Mouse (Mus musculus) bone marrow, adult 2 months (tissue): ENCODE data around the gene Slamf9. TPM values are rescaled to one million over a fixed set of nuclear protein-coding genes. Genes with fewer than 3 reads are reported as not detected.

Source experiments
- H3K27ac ChIP-seq: fragments of 200-500 bp; 2 replicates; pipeline ENCODE4 v1.5.1; 2012; ENCODE audit warnings: low read depth, mild to moderate bottlenecking, control low read depth, inconsistent platforms, low read length; ENCODE audit not compliant: control insufficient read depth, poor library complexity, insufficient read depth
- H3K4me1 ChIP-seq: fragments of 200-500 bp; 2 replicates; pipeline ENCODE4 v1.6.1; 2011; ENCODE audit warnings: low read length; ENCODE audit not compliant: control insufficient read depth, insufficient read depth
- H3K4me3 ChIP-seq: fragments of 200-500 bp; replicated peaks from 2 replicates; pipeline ENCODE3; 2011; ENCODE audit warnings: mild to moderate bottlenecking, low read depth, low read length, control low read depth; ENCODE audit not compliant: control insufficient read depth
- CTCF ChIP-seq: fragments of 200-500 bp; IDR thresholded peaks from 2 replicates; pipeline ENCODE4 v1.5.1; 2011; ENCODE audit warnings: low read length, control low read depth; ENCODE audit not compliant: control insufficient read depth, insufficient read depth
- POLR2A ChIP-seq: fragments of 200-500 bp; IDR thresholded peaks from 2 replicates; pipeline ENCODE4 v1.6.1; 2011; ENCODE audit warnings: low read depth, mild to moderate bottlenecking, control low read depth, low read length, borderline replicate concordance; ENCODE audit not compliant: control insufficient read depth
- WGBS: fragments of 180-500 bp; shearing (Covaris S2); methylation state at CpG from one replicate; pipeline ENCODE4 v1.1.7; 2018; 5-methylcytosine and 5-hydroxymethylcytosine counted together
- polyA plus RNA-seq: library from polyadenylated mRNA; stranded (reverse); fragments of >200 nt; gene quantifications from 2 replicates; pipeline ENCODE4 v1.2.4, GENCODE M21; 2011; ENCODE audit warnings: low replicate concordance; ENCODE audit not compliant: missing spikeins, insufficient read depth, insufficient read length

Slamf9 gene
- polyA plus RNA-seq, 1 experiment = 5.4 TPM

GRCm38 (mm10) chr1:172486651-172487050 is 11.5 kb downstream of the Slamf9 start:
- H3K27ac ChIP-seq = no peak overlapping the region
- no peak for TF ChIP-seq CTCF
- TF ChIP-seq POLR2A = no peak
- H3K4me3 ChIP-seq = no peak overlapping the region
- 80% methylated on average over 5 of the region's 5 CpGs for WGBS
- peaks cover 1% of the 10 kb centered on the region; the same call in 1 of the 2 replicates for H3K4me1 ChIP-seq

- Histone ChIP-seq H3K4me1 (peaks cover 1% of the 10 kb centered on the region; the same call in 1 of the 2 replicates), H3K27ac (no peak overlapping the region), H3K4me3 (no peak overlapping the region)
- no peak for TF ChIP-seq CTCF
- 74% methylated on average over 4 of the region's 4 CpGs for WGBS
Observed at GRCm38 (mm10) chr1:172487859-172488258, 12.7 kb downstream of the Slamf9 start.

DNA sequence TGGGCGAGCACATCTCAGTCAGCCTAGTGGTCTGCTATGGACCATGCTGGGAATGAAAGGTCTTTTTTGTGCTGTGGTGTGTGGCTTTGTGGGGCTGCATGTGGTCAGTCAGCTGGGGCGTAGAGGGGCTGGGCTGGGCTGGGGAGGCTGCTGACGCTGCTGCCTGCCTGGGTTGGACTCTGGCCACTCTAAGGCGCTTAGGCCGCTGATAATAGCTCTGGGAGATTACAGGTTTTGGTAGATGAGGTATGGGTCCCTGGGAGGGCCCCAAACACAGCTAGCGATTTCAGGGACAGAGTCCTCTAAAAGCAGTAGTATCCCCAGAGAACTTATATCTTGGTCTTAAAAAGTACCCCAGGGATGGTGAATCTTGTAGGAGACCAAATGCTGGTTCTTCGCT is 13.7 kb downstream of the Slamf9 start:
- Histone ChIP-seq H3K27ac (no peak overlapping the region), H3K4me3 (no peak overlapping the region), H3K4me1 (peaks cover 1% of the 10 kb centered on the region; the same call in 1 of the 2 replicates)
- no peak for TF ChIP-seq POLR2A
- TF ChIP-seq CTCF = no peak
- WGBS = 68% methylated on average over 7 of the region's 7 CpGs

DNA sequence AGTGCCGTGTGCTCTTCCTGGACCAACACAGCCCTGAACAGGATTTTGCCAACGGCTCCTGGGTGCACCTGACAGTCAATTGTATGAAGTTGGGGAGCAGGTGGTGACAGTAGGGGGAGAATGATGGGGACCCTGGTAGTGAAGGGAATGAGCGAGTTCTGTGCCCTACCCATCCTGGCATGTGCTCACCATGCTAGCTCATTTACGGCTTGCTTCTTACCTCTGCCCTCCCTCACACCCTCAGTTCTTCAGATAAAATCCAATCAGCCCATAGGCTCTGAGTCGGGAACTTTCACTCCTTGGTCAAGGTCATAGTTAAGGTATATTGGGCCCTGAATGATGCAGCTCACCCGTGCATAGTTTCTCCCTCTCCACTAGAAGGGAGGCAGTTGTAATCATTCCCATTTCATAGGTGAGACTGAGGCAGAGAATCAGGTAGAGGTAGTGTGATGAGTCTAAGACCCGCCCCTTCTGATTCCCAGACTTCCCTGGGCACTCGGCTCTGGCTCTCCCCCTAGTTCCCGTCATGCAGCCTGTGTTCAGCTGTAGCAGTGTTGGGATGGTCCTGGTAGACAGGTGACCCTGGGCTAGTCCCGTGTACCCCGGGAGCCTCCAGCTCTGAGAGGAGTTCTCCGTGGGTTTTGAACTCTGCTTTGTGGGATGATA is 14.6 kb downstream of the Slamf9 start:
- Histone ChIP-seq H3K27ac (no peak overlapping the region), H3K4me3 (no peak overlapping the region), H3K4me1 (peaks cover 1% of the 10 kb centered on the region; the same call in 1 of the 2 replicates)
- TF ChIP-seq CTCF (no peak), POLR2A (no peak)
- WGBS = 66% methylated on average over 12 of the region's 12 CpGs

- no peak overlapping the region for H3K27ac ChIP-seq
- H3K4me1 ChIP-seq = peaks cover 1% of the 10 kb centered on the region; the same call in 1 of the 2 replicates
- WGBS = 23% methylated on average over 10 of the region's 10 CpGs
- no peak overlapping the region for H3K4me3 ChIP-seq
- TF ChIP-seq CTCF (peak; percentile 95), POLR2A (no peak)
Observed at GRCm38 (mm10) chr1:172490261-172490661, 15.1 kb downstream of the Slamf9 start.

DNA sequence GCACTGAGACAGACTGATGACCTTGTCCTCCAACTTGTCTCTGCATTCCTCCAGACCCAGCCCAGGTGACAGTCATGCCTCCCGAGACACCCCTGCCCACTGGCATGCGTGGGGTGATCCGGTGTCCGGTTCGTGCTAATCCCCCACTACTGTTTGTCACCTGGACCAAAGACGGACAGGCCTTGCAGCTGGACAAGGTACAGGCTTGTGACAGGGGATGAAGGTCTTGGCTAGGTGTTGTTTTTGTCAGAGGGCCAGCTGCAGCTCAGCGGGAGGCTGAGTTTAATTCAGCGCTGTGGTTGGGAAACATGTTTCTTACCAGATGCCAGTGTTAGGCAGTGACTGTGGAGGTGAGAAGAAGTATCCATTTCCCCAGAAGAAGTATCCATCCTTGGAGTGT is 16.9 kb downstream of the Slamf9 start:
- Histone ChIP-seq H3K27ac (no peak overlapping the region), H3K4me1 (peaks cover 1% of the 10 kb centered on the region; the same call in 1 of the 2 replicates), H3K4me3 (no peak overlapping the region)
- 92% methylated on average over 8 of the region's 8 CpGs for WGBS
- TF ChIP-seq POLR2A = no peak
- TF ChIP-seq CTCF = no peak

GRCm38 (mm10) chr1:172493516-172493915 is 18.4 kb downstream of the Slamf9 start:
- no peak overlapping the region for H3K27ac ChIP-seq
- WGBS = 61% methylated on average over 6 of the region's 6 CpGs

GRCm38 (mm10) chr1:172496030-172496429 is 20.9 kb downstream of the Slamf9 start:
- H3K4me1 ChIP-seq = no peaks in the 10 kb centered on the region
- 86% methylated on average over 17 of the region's 17 CpGs for WGBS
- H3K4me3 ChIP-seq = no peak overlapping the region
- TF ChIP-seq POLR2A (no peak), CTCF (no peak)
- H3K27ac ChIP-seq = no peak overlapping the region

More at GRCm38 (mm10) chr1:172493516-172493915, 18.4 kb downstream of the Slamf9 start:
- H3K4me3 ChIP-seq = no peak overlapping the region
- TF ChIP-seq CTCF = no peak
- TF ChIP-seq POLR2A = no peak
- peaks cover 1% of the 10 kb centered on the region; the same call in 1 of the 2 replicates for H3K4me1 ChIP-seq
